Mouse (Mus musculus) heart, postnatal 0 days (tissue): ENCODE data around the gene Pea15a.

Experiments used
- CTCF ChIP-seq: IDR thresholded peaks from 2 replicates; pipeline ENCODE4 v1.5.1; 2016; ENCODE audit warnings: antibody characterized with exemption, control low read depth, low read depth
- EP300 ChIP-seq: IDR thresholded peaks from 2 replicates; pipeline ENCODE4 v1.6.1; 2016; ENCODE audit warnings: antibody characterized with exemption, low read depth

DNA sequence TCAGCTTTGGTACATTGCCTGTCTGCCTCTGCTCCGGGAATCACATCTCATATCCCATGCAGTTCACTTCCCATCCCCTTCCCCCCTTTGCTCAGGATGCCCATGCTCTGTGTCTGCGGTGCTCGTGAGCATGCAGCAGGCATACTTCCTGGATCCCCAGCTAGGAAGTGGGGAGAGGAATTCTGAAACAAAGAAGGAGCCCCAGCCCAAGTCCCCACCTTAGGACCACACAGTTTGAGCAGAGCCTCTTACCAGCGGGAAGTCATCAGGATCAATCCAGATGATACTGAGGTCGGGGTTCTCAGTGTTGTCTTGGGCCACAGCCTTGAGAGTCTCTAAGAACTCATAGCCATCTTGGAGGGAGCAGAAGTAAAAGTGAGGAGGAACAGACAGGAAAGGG lies 6.2 kb upstream of the Pea15a start:
- no peak for TF ChIP-seq CTCF
- no peak for TF ChIP-seq EP300
